Mouse (Mus musculus) left cerebral cortex, postnatal 10 days (tissue): ENCODE measurements at regions not wholly inside any gene's neighbourhood (a gene's known extent, or its start where the extent isn't known, plus 50 kb on each side); places are given as distances from the start of the nearest gene placed in this dataset.

Experiments used
- DNase-seq, 2 experiments: peaks; one replicate each; pipeline ENCODE4 v3.0.0; 2021 to 2022; ENCODE audit warnings: low spot score in 2 of 2, mixed read lengths in 1 of 2; ENCODE audit errors: extremely low spot score in 1 of 2
- intact Hi-C: fragments of 180-260 bp; cut with DNase I; formaldehyde crosslinking; loops from one replicate; pipeline ENCODE4 v1.15.1; 2025

GRCm38 (mm10) chr13:97503955-97504739, 256.3 kb downstream of the Gm10260 start:
- intact Hi-C loops: no loop called here

DNA sequence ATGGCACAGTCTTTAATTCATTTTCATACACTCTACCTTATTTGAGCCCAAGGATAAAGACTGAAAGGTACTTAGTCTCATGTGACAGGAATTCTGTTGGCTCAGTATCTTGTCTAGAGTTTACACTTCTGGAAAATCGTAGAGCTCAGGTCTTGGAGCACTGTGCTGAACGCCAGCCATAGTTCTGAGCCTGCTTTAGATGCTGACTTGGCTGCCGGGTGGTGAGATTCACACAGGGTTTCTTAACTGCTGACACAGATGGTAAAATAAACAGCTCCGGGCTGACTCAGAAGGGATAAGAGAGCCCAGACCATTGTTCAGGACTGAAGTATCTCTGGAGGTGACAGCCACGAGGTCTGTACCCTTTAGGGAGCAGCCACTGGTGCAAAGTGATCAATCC, 257.0 kb downstream of the Gm10260 start:
- no peak for DNase-seq

More at GRCm38 (mm10) chr13:97503955-97504739, 256.3 kb downstream of the Gm10260 start:
- no peak for DNase-seq

DNA sequence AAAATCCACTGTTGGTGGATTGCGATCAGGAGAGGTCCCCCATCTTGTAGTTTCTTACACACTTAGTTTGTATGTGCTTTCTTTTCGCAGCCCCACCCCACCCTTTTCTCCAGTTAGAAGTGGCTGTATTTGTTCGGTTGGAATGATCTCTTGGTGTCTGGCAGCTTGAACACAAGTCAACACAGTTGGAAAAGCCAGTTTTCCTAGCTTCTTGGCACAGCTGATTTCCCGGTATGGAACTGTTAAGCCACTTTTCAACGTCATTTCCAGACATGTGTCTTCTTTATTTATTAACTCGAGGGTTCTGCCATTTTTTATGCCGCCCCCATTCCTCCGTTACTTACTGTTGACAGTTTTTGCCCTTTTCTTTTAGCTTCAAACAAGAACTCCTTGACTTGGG, 259.2 kb downstream of the Enc1 start:
- intact Hi-C loops: no loop called here

More for the DNA sequence above, 257.0 kb downstream of the Gm10260 start:
- intact Hi-C loops: no loop called here

GRCm38 (mm10) chr13:97498981-97499380, 258.1 kb downstream of the Enc1 start:
- intact Hi-C loops: no loop called here

More for the DNA sequence above, 259.2 kb downstream of the Enc1 start:
- no peak for DNase-seq

GRCm38 (mm10) chr13:97497928-97498327, 257.0 kb downstream of the Enc1 start:
- DNase-seq: no peak

More at GRCm38 (mm10) chr13:97498981-97499380, 258.1 kb downstream of the Enc1 start:
- DNase-seq: no peak

GRCm38 (mm10) chr13:97494770-97495169, 253.9 kb downstream of the Enc1 start:
- intact Hi-C loops: no loop called here

More at GRCm38 (mm10) chr13:97497928-97498327, 257.0 kb downstream of the Enc1 start:
- intact Hi-C loops: no loop called here

DNA sequence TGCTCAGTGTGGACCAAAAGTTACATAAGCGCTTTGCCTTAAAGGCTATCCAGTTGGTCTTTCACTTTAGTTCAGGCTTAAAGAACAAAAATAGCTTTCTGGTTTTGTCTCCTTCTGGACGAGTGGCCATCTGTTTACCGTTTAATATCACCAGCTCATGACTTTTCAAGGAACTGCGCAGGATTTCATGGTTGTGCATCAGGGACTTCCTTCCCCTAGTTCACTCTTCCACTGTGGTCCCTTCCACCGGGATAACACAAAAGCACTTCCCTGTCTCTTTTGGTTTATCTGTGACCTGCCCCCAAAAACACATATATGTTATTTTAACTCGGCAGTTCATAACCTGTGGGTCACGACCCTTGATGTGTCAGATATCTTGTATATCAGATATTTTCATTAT, 252.9 kb downstream of the Enc1 start:
- intact Hi-C loops: no loop called here
- DNase-seq: no peak

More at GRCm38 (mm10) chr13:97494770-97495169, 253.9 kb downstream of the Enc1 start:
- no peak for DNase-seq

DNA sequence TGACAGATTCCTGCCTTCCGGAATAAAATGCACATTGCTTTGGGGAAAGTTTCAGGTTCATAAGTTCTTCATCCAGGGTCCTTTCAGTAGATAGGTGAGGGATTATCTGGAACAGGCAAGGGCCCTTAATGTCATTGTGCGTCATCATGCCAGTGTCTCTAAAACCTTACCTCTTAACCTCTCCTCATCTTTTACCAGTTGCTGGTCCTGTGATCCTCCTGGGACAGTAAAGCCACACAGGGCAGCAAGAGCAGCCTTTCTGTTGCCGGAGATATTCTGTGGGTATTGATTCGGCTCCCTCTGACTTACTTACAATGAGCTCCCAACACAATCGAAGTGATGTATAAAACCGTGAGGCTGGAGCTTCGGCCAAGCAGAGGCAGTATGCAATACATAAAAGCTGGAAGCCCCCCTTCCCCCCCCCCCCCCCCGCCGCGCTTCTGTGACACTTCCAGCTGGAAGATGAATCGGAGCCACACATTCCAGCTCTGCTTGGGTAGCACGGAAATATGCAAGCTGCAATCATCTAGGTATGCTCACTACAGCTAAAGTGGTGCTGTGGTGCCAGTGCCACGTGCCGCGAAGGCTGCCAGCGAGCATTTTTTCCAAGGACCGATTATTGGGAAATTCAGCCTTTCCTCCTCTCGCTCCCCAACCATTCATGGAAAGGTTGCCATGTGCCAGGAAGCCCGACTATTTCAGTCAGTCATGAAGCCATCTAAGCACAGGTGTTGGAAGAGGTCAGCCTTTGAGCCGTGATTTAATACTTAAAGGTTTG, 252.2 kb downstream of the Enc1 start:
- DNase-seq: no peak
- intact Hi-C loops: no loop called here

- intact Hi-C loops: no loop called here
- no peak for DNase-seq
These were observed 251.3 kb downstream of the Enc1 start for GRCm38 (mm10) chr13:97491865-97492847.

DNA sequence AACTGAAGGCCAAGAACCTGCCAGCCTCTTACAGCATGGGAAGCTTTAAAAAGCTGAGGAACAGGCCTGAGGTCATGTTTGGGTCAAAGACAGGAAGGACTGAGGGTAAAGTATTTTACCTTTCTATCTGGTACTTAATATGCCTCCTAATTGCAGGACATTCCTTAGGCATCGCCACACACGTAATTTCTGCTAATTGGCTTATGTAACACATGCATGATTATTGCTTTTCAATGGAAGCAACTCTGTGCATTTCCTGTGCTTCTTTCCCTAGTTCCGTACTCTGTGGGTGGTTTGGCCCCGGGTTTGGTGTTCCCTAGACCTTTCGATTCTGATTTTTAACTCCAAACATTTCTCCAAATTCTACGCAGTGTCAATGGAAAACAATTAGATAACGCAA, 249.2 kb downstream of the Enc1 start:
- intact Hi-C loops: no loop called here
- DNase-seq: no peak

GRCm38 (mm10) chr13:97489721-97490120, 248.8 kb downstream of the Enc1 start:
- DNase-seq: no peak
- intact Hi-C loops: no loop called here

GRCm38 (mm10) chr13:97489029-97489428, 248.1 kb downstream of the Enc1 start:
- intact Hi-C loops: no loop called here
- no peak for DNase-seq

DNA sequence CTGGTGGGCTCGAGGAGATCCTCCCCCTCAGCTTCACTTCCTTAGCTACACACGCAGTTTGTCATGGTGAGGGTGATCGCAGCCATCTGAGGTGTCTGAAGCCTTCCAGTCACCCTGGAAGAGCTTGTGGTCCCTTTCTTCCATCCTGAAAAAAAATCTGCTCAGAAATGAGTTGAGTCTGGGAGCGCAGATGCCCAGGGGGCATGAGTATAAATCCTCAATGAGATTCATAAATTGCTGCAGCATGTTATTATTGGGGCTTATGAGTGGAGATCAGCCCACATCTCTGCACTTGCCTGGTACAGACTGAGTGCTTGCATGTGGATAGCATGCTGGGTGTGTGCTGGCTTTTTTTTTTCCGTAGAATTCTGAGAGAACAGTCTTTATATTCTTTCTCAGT, 247.6 kb downstream of the Enc1 start:
- intact Hi-C loops: no loop called here
- no peak for DNase-seq

- intact Hi-C loops: no loop called here
- DNase-seq: no peak
These were observed 247.0 kb downstream of the Enc1 start for GRCm38 (mm10) chr13:97487746-97488473.

GRCm38 (mm10) chr13:97486490-97486889, 245.6 kb downstream of the Enc1 start:
- intact Hi-C loops: no loop called here
- DNase-seq: no peak

DNA sequence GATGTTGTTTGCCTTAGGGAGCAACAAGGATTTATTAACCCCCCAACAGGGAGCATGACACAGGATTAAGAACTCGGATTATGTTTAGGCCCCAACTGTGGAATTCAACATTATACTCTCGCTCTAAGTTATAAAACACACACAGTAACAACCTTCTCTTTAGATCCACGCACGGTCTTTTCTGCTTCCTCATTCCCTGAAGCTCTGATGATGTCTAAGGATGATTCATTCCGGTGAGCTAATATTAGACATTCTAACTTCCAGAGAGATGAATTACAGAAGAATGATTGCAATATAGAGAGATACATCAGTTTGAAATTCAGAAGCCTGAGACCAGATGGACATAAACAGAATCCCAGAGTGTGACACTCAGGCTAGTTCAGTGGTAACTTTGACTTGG, 245.0 kb downstream of the Enc1 start:
- DNase-seq: no peak
- intact Hi-C loops: no loop called here

DNA sequence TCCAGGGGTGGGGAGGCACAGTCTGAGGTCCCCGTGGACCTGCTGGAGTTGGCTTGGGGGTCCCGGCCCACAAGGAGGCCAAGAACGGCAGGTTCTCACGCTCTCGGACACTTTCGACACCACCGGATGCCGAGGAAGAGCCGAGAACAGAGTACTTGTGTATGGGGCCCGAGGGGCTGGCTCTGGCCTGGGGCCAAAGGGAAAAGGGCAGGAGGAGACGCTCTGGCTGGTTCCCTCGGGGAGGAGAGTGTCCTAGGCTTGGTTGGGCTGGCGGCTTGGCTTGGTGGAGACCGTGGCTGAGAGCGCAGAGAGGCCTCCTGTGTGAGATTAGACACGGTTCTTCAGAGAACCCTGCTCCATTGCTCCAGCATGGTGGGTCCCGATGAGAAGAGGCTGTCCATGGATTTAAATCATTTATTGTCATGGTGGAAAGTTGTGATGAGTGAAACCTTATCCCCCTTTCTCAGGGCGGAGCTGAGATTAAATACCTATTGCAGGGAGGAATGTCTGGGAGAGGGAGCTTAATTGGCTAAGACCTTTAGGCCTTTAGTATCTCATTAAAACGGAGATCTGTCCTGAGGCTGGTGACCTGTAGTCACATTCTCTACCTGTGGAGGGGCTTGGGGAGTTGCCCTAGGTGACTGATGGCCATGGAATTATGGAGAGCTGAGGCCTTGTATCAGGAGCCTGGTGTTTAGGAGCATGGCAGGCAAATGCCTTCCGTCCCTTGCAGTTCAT, 244.1 kb downstream of the Enc1 start:
- no peak for DNase-seq
- intact Hi-C loops: no loop called here

DNA sequence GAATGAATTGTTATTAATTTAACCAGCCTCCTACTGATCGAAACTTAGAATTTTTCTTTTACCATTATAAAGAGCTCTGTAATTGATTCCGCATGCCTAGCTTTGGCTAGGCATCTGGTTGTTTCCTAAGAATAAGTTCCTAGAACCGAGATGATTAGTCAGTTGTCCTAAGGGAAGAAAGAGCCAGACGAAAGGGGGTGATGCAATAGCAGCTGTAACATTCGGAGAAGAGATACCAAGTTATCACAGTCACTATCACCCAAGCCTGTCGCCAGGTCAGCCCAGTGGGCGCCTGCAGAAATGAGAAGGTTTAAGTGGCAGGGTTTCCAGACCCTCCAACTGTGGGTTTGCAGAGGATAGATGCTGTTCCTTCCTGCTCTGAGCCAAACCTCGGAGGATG, 242.8 kb downstream of the Enc1 start:
- DNase-seq: no peak
- intact Hi-C loops: no loop called here
